Mouse (Mus musculus): Measurements from ENCODE around the gene Tnr.

Tnr gene

GRCm38 (mm10) chr1:159566046-159566445 is 42.5 kb downstream of the Tnr start:
- no peak for DNase-seq (ENCODE audit: low spot score)

DNA sequence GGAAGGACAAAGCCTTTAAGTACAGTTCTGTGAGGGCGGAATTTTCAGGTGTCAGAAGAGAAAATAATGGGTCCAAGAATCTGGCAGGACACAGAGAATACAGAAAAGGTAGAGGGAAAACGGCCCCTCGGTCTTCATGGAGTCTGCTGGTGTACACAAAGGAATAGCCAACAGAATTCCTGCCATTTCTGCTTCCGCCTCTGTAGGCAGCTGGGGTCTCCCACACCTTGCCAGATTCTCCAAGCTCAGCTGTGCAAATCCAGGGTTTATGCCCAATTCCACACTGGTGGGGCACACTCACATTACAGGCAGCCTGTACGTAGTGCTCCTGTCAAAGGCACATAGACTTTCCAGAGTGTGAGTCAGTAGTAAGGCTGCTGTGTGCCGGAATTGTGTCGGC is 43.6 kb downstream of the Tnr start:
- DNase-seq (ENCODE audit: low spot score), result no peak

DNA sequence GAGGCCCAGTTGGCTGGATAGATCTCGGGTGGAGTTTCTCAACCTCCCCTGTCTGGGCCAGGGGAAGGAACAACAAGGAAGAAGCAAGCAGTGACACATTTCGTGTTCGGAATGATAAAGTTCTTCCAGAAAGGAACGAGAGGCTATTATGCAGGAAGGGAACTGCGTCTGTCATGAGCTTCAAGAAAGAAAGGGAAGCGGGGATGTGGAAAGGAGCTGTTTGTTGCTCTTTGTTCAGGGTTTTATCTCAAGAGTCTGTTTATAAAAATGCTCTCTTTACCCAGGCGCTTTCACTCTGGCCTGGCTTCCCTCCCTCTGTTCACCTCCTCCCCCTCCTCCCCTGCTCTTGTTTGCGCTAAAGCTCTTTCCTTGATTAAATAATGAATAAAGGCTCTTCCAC is 46.7 kb downstream of the Tnr start:
- DNase-seq (ENCODE audit: low spot score), result no peak

DNA sequence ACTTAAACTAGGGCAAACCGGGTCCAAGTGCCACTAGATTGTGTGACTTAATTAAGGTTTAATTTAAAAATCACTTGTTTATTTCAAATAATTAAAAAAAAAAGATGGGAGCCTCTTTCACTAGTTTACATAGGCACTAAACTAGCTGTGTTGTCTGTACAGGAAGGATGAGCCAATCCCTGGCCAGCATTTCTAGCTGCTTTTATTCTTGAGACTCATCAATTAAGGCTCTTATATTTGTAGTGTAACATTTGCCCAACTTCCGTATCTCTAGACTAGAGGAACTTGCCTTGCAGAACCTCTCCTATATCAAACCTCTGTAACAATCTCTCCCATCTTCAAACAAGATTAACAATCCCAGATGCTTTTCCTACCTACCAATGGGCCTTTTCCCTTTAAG is 47.3 kb downstream of the Tnr start:
- no peak for DNase-seq (ENCODE audit: low spot score)

DNA sequence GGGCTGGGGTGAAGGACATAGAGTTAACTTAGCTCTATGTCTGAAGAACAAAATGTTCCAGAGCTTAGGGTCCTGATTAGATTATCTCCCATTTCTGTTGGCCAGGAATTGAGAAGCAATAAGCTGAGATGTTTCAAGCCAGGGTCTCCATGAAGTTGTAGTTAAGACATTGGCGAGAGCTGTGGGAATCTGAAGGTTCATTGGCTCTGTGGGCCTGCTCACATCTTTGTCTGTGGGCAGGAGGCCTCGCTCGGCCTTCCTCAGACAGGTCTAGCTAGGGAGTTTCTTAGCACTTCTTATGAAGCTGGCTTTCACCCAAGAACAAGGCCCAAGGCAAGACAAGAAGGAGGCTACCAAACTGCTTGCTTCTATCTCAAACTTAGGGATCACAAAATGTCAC is 48.4 kb downstream of the Tnr start:
- no peak for DNase-seq (ENCODE audit: low spot score)

DNA sequence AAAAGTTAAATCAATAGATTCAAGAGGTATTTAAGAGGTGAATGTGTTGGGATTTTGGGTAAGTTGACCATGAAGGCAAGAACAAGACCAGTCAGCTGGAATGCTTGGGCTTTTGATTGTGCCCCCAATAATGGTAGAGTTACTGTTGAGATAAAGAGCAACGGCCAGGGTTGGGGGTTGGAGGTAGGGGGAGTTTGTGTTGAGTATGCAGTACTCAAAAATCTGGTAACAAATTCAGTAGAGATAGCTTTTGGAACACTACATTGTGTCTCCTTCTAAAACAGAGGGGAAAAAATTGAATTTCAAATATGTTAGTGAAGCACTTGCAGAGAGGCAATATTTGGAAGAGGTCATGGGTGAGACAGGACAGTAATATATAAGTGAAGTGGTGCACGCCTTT is 49.5 kb downstream of the Tnr start:
- no peak for DNase-seq (ENCODE audit: low spot score)

DNA sequence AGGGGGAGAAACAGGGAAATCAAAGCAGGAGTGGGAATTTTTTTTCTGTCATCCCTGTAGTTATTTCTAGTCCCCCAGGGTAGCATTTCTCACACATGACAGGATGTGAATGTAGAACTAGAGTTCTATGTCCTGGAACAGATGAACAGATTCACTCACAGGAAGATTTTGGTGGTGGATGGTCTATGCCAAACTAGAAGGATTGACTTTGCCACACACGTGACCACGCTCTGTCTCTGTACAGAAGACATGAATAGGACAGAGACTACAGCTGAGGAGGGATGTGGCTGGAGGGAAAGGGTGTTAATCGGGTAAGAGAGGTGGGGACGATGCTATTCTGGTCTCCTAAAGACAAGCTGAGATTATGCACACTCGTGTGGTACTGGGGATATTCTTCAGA is 51.1 kb downstream of the Tnr start:
- no peak for DNase-seq (ENCODE audit: low spot score)

- no peak for DNase-seq (ENCODE audit: low spot score)
These were observed 52.7 kb downstream of the Tnr start for GRCm38 (mm10) chr1:159576246-159576645.

DNA sequence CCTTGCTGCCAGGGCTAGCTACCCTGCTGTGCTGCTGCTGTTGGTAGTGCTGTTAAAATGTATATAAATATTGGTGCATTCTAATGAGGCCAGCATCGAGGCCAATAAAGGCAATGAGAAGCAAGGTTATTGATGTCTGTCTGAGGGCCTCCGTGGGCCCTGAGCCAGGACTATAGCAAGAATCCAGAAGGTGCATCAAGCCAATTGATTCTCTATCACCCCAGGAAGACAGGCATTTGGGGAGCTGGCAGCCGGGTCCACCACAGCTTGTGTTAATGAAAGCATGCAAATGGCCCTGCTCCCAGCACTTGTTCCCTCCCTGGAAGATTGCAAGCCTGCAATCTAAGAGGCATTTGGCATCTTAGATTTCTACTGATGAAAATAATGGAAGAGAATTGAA is 54.8 kb downstream of the Tnr start:
- no peak for DNase-seq (ENCODE audit: low spot score)

- DNase-seq (ENCODE audit: low spot score), result no peak
These were observed 56.9 kb downstream of the Tnr start for GRCm38 (mm10) chr1:159580335-159580921.

- no peak for DNase-seq (ENCODE audit: low spot score)
These were observed 60.3 kb downstream of the Tnr start for GRCm38 (mm10) chr1:159583877-159584276.

DNA sequence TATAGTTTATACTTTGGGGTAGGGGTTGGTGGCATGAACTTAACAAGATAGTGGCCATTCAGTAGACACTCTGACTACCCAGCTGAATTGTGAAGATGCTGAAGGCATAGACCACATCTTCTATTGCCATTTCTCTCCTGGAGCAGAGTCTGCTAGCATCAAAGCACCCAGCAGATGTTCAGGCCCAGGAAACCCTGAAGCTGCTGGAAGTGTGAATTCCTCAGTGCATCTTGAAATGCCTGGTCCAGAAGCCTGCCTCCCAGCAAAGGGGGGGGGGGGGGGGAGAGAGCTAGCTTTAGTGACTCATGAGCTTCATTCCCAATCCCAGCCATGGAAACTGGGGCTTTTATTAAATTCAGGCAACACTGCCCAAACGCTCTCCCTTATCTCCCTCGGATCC is 65.2 kb downstream of the Tnr start:
- DNase-seq (ENCODE audit: low spot score), result no peak

GRCm38 (mm10) chr1:159594099-159595058 is 70.8 kb downstream of the Tnr start:
- no peak for DNase-seq (ENCODE audit: low spot score)

GRCm38 (mm10) chr1:159595729-159596128 is 72.2 kb downstream of the Tnr start:
- DNase-seq (ENCODE audit: low spot score), result no peak

GRCm38 (mm10) chr1:159596640-159597039 is 73.1 kb downstream of the Tnr start:
- no peak for DNase-seq (ENCODE audit: low spot score)

GRCm38 (mm10) chr1:159613561-159613960 is 90.0 kb downstream of the Tnr start:
- no peak for DNase-seq (ENCODE audit: low spot score)

DNA sequence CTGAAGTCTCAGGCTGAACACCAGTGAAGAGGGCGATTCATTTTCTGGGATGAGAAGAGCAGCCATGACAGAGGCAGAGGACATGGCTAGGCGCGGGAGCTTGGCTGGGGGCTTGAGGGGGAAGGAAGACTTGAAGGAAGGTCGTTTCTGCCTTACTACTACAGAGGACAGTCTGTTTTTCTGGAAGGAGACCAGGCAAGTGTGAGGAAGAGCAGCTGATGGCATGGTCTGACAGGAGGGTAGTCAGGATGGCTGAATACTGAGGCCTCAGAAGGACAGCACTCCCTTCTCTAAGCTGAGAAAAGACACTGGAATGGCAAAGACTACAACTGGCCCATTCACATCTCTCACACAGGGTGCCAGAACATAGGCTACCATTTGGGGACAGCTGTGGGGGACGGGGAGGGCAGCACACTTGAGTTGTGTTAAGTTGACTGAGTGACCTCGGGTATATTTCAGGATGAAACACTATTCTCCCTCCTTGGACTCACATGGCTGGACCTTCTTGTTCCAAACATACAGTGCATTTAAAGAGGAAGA is 90.6 kb downstream of the Tnr start:
- no peak for DNase-seq (ENCODE audit: low spot score)

DNA sequence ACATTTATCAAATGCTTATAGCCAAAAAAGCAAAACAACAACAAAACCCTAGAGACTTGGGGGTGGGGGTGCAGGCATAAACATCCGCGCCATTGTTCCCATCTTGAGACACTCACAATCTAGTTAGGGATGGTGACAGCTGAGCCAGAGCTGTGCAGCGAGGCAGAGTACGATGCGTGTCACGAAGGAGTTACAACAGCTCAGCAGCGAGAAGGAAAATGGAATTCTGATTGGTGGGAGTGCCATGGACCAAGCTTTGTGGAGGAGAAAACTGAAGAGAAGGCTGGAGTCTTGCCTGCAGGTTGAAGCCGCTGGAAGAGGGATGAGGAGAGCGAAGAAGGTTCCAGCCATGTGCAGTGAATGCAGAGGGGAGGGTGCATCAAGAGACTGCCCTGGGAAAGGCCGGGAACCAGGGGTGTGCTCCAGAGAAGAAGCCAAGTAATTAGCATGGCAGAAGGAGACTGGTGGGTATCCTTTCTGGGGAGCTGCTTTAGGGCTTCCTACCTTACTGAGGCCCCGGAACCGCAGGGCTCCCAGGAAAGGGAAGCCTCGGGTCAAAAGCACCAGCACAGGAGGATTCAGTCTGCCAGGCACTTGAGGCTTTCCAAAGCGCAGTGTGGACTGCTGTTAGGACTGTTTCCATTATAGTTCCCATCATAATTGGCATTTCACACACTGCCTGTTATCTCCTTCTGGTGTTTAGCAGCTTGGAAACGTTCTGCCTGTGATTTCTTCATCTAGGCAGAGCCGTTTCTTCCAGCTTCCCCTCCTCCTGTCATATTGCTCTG is 91.3 kb downstream of the Tnr start:
- DNase-seq (ENCODE audit: low spot score), result no peak

DNA sequence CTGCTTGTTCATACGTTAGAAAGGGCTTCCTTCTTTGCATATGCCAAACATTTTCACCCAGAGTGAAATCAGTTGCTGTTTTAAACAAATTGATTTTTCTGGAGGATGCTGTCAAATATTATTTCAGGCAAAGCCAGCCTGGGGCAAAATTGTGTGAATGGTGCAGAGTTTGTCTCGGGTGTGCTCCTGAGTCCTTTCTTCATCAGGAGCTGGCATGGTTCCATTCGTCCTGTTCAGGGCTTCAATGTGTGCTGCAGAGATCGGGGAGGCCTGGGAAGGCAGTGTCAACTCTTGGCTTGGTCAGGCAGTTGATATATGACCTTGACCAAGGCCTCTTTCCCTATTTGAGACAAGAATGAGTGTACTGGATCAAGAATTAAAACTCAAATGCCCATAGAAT is 92.1 kb downstream of the Tnr start:
- no peak for DNase-seq (ENCODE audit: low spot score)

DNA sequence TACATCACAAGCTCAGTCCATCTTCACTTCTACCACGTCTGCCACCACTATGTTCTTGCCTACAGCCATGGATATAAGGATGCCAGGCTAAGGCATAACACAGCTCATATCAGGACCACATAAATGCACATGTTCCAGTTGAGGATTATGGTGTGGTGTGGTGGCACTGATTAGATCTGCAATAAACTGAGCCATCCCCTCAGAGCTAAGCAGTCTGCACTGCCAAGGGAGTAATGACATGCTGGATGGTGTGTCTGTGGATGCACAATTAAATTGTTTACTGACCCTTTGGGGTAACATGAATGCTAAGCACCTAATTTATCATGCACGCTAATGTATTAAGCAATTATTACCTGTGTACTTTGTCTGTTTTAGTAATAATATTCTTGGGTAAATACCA is 95.6 kb downstream of the Tnr start:
- DNase-seq (ENCODE audit: low spot score), result no peak

- DNase-seq (ENCODE audit: low spot score), result no peak
These were observed 97.8 kb downstream of the Tnr start for GRCm38 (mm10) chr1:159621321-159621720.

GRCm38 (mm10) chr1:159629119-159629518 is 105.5 kb downstream of the Tnr start:
- DNase-seq (ENCODE audit: low spot score), result no peak

Data from MN1 (cell line).